ENCODE assay signal across 10 mouse cellular contexts in genomic region chr4:132025738-132026527, GRCm38 (mm10). TPM values are rescaled to one million over a fixed set of nuclear protein-coding genes. Genes with fewer than 3 reads are reported as not detected.
DNase-seq lines count a peak whose midpoint lies in the region; ATAC-seq and TF ChIP-seq lines count a peak whose summit lies in the region.
"Had no signal": no experiment of that assay in that cellular context is flagged by ENCODE, and none has a peak within 500 bp of the region (broad histone marks: within the 10 kb centered on the region; RNA-seq: fewer than 3 reads in every experiment).

No protein-coding gene starts in this region.

- peak overlapping the region; percentile 33 for H3K4me2 ChIP-seq in heart, embryonic 13.5 days
- H3K4me2 ChIP-seq in forebrain, postnatal 0 days (ENCODE audit: low read depth), result no peak overlapping the region
- H3K4me2 ChIP-seq in liver, embryonic 15.5 days, result peak overlapping the region; percentile 29
- H3K4me2 ChIP-seq: embryonic facial prominence, embryonic 13.5 days had no signal

- 54% methylated on average over 5 of the region's 5 CpGs for WGBS in heart, embryonic 13.5 days
- 14% methylated on average over 5 of the region's 5 CpGs for WGBS in forebrain, postnatal 0 days
- WGBS in liver, embryonic 15.5 days (ENCODE audit: insufficient replicate concordance), result 38% methylated on average over 5 of the region's 5 CpGs

- no peak for ATAC-seq in heart, embryonic 13.5 days (ENCODE audit: extremely low read depth, insufficient number of reproducible peaks, low FRiP score, low TSS enrichment)
- ATAC-seq in forebrain, postnatal 0 days, result peak; percentile 66
- ATAC-seq in liver, embryonic 15.5 days (ENCODE audit: insufficient read depth), result peak; percentile 78

- peaks cover 35% of the 10 kb centered on the region for H3K4me1 ChIP-seq in heart, embryonic 13.5 days
- no peaks in the 10 kb centered on the region for H3K4me1 ChIP-seq in forebrain, postnatal 0 days (ENCODE audit: insufficient read depth)
- peaks cover 82% of the 10 kb centered on the region for H3K4me1 ChIP-seq in liver, embryonic 15.5 days (replicated peaks)

- 0 out of 2 replicates have a peak, but pooled peaks cover 3% of the 10 kb centered on the region for H3K9me3 ChIP-seq in heart, embryonic 13.5 days
- H3K9me3 ChIP-seq in forebrain, postnatal 0 days (ENCODE audit: low read length), result no peaks in the 10 kb centered on the region
- 0 out of 2 replicates have a peak, but pooled peaks cover 2% of the 10 kb centered on the region for H3K9me3 ChIP-seq in liver, embryonic 15.5 days (replicated peaks)
- H3K9me3 ChIP-seq: embryonic facial prominence, embryonic 13.5 days had no signal

- TF ChIP-seq CTCF in forebrain, postnatal 0 days (IDR thresholded peaks at IDR 0.05; ENCODE audit: low read depth), result no peak

- H3K27ac ChIP-seq in heart, embryonic 13.5 days (replicated peaks), result no peak overlapping the region
- H3K27ac ChIP-seq in forebrain, postnatal 0 days (ENCODE audit: low read depth, low read length), result no peak overlapping the region
- peak overlapping the region; percentile 85 for H3K27ac ChIP-seq in liver, embryonic 15.5 days (replicated peaks)
- H3K27ac ChIP-seq: embryonic facial prominence, embryonic 13.5 days had no signal

- no peak for DNase-seq in heart, adult 9 months (ENCODE audit: low spot score in 2 of 2)
- peak; percentile 66 for DNase-seq in c-Kit-positive CD71-positive TER-119-positive erythroid progenitor cells, embryonic 14.5 days (ENCODE audit: low spot score)
- peak; percentile 27 for DNase-seq in forebrain, postnatal 0 days
- DNase-seq in cerebellum, postnatal 4 days (ENCODE audit: low spot score in 2 of 2), result no peak
- no peak for DNase-seq in frontal cortex, postnatal 14 days (ENCODE audit: low spot score in 2 of 2)
- no peak for DNase-seq in adrenal gland, adult 18-20 months (ENCODE audit: low spot score in 2 of 2)
- DNase-seq: kidney, adult 9 months had no signal

- H3K9ac ChIP-seq in heart, embryonic 13.5 days, result no peak overlapping the region
- no peak overlapping the region for H3K9ac ChIP-seq in forebrain, postnatal 0 days
- H3K9ac ChIP-seq in liver, embryonic 15.5 days, result peak overlapping the region; percentile 37
- H3K9ac ChIP-seq: embryonic facial prominence, embryonic 13.5 days had no signal

- H3K27me3 ChIP-seq in heart, embryonic 13.5 days (replicated peaks), result no peaks in the 10 kb centered on the region
- no peaks in the 10 kb centered on the region for H3K27me3 ChIP-seq in forebrain, postnatal 0 days (ENCODE audit: insufficient read depth, low read length)
- no peaks in the 10 kb centered on the region for H3K27me3 ChIP-seq in liver, embryonic 15.5 days
- H3K27me3 ChIP-seq: embryonic facial prominence, embryonic 13.5 days had no signal

- H3K4me3 ChIP-seq in heart, embryonic 13.5 days, result no peak overlapping the region
- no peak overlapping the region for H3K4me3 ChIP-seq in forebrain, postnatal 0 days (ENCODE audit: low read depth, low read length)
- H3K4me3 ChIP-seq in liver, embryonic 15.5 days (replicated peaks), result no peak overlapping the region
- H3K4me3 ChIP-seq: embryonic facial prominence, embryonic 13.5 days had no signal

- peaks cover 8% of the 10 kb centered on the region for H3K36me3 ChIP-seq in heart, embryonic 13.5 days
- no peaks in the 10 kb centered on the region for H3K36me3 ChIP-seq in forebrain, postnatal 0 days (ENCODE audit: insufficient read depth)
- peaks cover 50% of the 10 kb centered on the region for H3K36me3 ChIP-seq in liver, embryonic 15.5 days (replicated peaks)
- H3K36me3 ChIP-seq: embryonic facial prominence, embryonic 13.5 days had no signal

RNA-seq across cellular contexts. Expression of gene Gm10300, which starts 48.6 kb away (rescaled TPM):
- 0.08 and 0.13 TPM in 2 replicates for polyA plus RNA-seq in heart, embryonic 13.5 days (2015; fragmentation: Nextera tagmentation; extraction: Ambion mirVana)
- 0.14 TPM in 1 of 2 replicates, not detected in the other for total RNA-seq in forebrain, postnatal 0 days (2014; rRNA removed)
- not detected in 2 replicates for polyA plus RNA-seq in forebrain, postnatal 0 days (2015; fragmentation: Nextera tagmentation; extraction: Ambion mirVana)
- 0.43 and 0.46 TPM in 2 replicates for polyA plus RNA-seq in liver, embryonic 15.5 days (2015; fragmentation: Nextera tagmentation; extraction: Ambion mirVana)
- total RNA-seq in adrenal gland, adult 18-20 months (2021), result under 1 TPM; 0.38 to 0.46 TPM

RNA-seq across cellular contexts. Expression of gene Epb41, which starts 49.2 kb away (rescaled TPM):
- polyA plus RNA-seq in heart, embryonic 13.5 days (2015; fragmentation: Nextera tagmentation; extraction: Ambion mirVana), result 58.5 and 76.5 TPM in 2 replicates
- total RNA-seq in forebrain, postnatal 0 days (2014; rRNA removed), result 65.0 and 68.3 TPM in 2 replicates
- 32.4 and 36.5 TPM in 2 replicates for polyA plus RNA-seq in forebrain, postnatal 0 days (2015; fragmentation: Nextera tagmentation; extraction: Ambion mirVana)
- 181 and 204 TPM in 2 replicates for polyA plus RNA-seq in liver, embryonic 15.5 days (2015; fragmentation: Nextera tagmentation; extraction: Ambion mirVana)
- 10 to 100 TPM; 50.9 to 58.5 TPM for total RNA-seq in adrenal gland, adult 18-20 months (2021)

Comparison
In these comparisons a context has a peak if more than half of its experiments do, and no peak if none do; other contexts are left out.
1. DNase-seq: peak in c-Kit-positive CD71-positive TER-119-positive erythroid progenitor cells, embryonic 14.5 days (single experiment) and forebrain, postnatal 0 days (single experiment); none in heart, adult 9 months (0 of 2), cerebellum, postnatal 4 days (0 of 2), frontal cortex, postnatal 14 days (0 of 2) and adrenal gland, adult 18-20 months (0 of 2).